Mouse (Mus musculus): Measurements from ENCODE around the gene Nat8f5. TPM values are rescaled to one million over a fixed set of nuclear protein-coding genes. Genes with fewer than 3 reads are reported as not detected.
"Not testable (repeated sequence)": the region's sequence is repeated elsewhere in the genome, so short reads cannot be mapped to it uniquely, and the experiment has no call there.

Nat8f5 gene
- polyA plus RNA-seq, 1 experiment from 2014 or later: not detected

GRCm38 (mm10) chr6:85851062-85851773, 30.4 kb upstream of the Nat8f5 start:
- Histone ChIP-seq H3K4me1 (peaks cover 3% of the 10 kb centered on the region; the same call in 1 of the 2 replicates), H3K27me3 (ENCODE audit: low read depth, poor library complexity, severe bottlenecking) (no peaks in the 10 kb centered on the region), H3K27ac (no peak overlapping the region)

GRCm38 (mm10) chr6:85849240-85849639, 28.5 kb upstream of the Nat8f5 start:
- DNase-seq (ENCODE audit: low spot score): no peak
- Histone ChIP-seq H3K9me3 (replicated peaks) (no peaks in the 10 kb centered on the region), H3K27me3 (ENCODE audit: low read depth, poor library complexity, severe bottlenecking) (no peaks in the 10 kb centered on the region), H3K4me1 (peaks cover under 1% of the 10 kb centered on the region; the same call in 1 of the 2 replicates), H3K4me3 (no peak overlapping the region), H3K36me3 (no peaks in the 10 kb centered on the region), H3K27ac (0 out of 2 replicates have a peak overlapping the region, but pooled peaks have one; percentile 0)
- 58% methylated on average over 2 of the region's 2 CpGs for WGBS

More at GRCm38 (mm10) chr6:85851062-85851773, 30.4 kb upstream of the Nat8f5 start:
- Histone ChIP-seq H3K4me3 (no peak overlapping the region), H3K36me3 (no peaks in the 10 kb centered on the region), H3K9me3 (replicated peaks) (no peaks in the 10 kb centered on the region)
- WGBS: 94% methylated on average over 7 of the region's 7 CpGs
- no peak for DNase-seq (ENCODE audit: low spot score)

GRCm38 (mm10) chr6:85848140-85848539, 27.4 kb upstream of the Nat8f5 start:
- no peaks in the 10 kb centered on the region for H3K4me1 ChIP-seq
- H3K27ac ChIP-seq: no peak overlapping the region
- H3K27me3 ChIP-seq (ENCODE audit: low read depth, poor library complexity, severe bottlenecking): no peaks in the 10 kb centered on the region
- no peaks in the 10 kb centered on the region for H3K36me3 ChIP-seq
- no peak overlapping the region for H3K4me3 ChIP-seq
- DNase-seq (ENCODE audit: low spot score): no peak
- no peaks in the 10 kb centered on the region for H3K9me3 ChIP-seq (replicated peaks)
- WGBS: 85% methylated on average over 4 of the region's 4 CpGs

DNA sequence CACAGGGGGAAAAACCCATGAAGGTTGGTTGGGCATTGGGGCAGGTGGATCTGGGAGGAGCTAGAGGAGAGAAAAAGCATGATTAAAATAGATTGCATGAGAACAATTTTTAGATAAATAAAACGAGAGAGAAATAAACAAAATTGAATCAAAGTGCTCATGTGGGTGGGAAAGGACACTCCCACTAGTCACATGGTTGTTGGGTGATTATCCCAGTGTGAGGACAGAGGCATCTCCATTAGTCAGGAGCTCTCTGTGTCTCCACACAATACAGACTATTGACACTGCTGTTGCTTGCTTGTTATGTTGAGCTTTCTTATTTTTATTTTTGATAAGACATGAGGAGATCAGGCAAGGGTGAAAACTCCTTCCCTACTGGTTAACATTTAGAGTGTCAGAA, 26.1 kb upstream of the Nat8f5 start:
- H3K9me3 ChIP-seq (replicated peaks): no peaks in the 10 kb centered on the region
- no peak overlapping the region for H3K27ac ChIP-seq
- WGBS: 63% methylated on average over 1 of the region's 1 CpGs
- DNase-seq (ENCODE audit: low spot score): no peak
- no peak overlapping the region for H3K4me3 ChIP-seq
- no peaks in the 10 kb centered on the region for H3K27me3 ChIP-seq (ENCODE audit: low read depth, poor library complexity, severe bottlenecking)
- no peaks in the 10 kb centered on the region for H3K4me1 ChIP-seq
- no peaks in the 10 kb centered on the region for H3K36me3 ChIP-seq

GRCm38 (mm10) chr6:85843677-85844458, 23.1 kb upstream of the Nat8f5 start:
- 65% methylated on average over 25 of the region's 25 CpGs for WGBS
- not testable (repeated sequence) for DNase-seq (ENCODE audit: low spot score); H3K36me3 ChIP-seq; H3K4me1 ChIP-seq; H3K4me3 ChIP-seq; H3K27ac ChIP-seq; H3K9me3 ChIP-seq (replicated peaks); H3K27me3 ChIP-seq (ENCODE audit: low read depth, poor library complexity, severe bottlenecking)

- Histone ChIP-seq H3K36me3 (no peaks in the 10 kb centered on the region), H3K4me1 (0 out of 2 replicates have a peak, but pooled peaks cover 4% of the 10 kb centered on the region), H3K27me3 (ENCODE audit: low read depth, poor library complexity, severe bottlenecking) (no peaks in the 10 kb centered on the region), H3K4me3 (no peak overlapping the region), H3K9me3 (replicated peaks) (no peaks in the 10 kb centered on the region), H3K27ac (no peak overlapping the region)
- WGBS: 73% methylated on average over 4 of the region's 4 CpGs
- DNase-seq (ENCODE audit: low spot score): no peak
These were observed 19.2 kb upstream of the Nat8f5 start for GRCm38 (mm10) chr6:85839982-85840381.

- 79% methylated on average over 8 of the region's 8 CpGs for WGBS
- no peaks in the 10 kb centered on the region for H3K36me3 ChIP-seq
- H3K4me3 ChIP-seq: no peak overlapping the region
- 0 out of 2 replicates have a peak, but pooled peaks cover 4% of the 10 kb centered on the region for H3K4me1 ChIP-seq
- H3K27me3 ChIP-seq (ENCODE audit: low read depth, poor library complexity, severe bottlenecking): no peaks in the 10 kb centered on the region
- H3K9me3 ChIP-seq (replicated peaks): no peaks in the 10 kb centered on the region
- no peak overlapping the region for H3K27ac ChIP-seq
- no peak for DNase-seq (ENCODE audit: low spot score)
These were observed 17.9 kb upstream of the Nat8f5 start for GRCm38 (mm10) chr6:85838674-85839073.

DNA sequence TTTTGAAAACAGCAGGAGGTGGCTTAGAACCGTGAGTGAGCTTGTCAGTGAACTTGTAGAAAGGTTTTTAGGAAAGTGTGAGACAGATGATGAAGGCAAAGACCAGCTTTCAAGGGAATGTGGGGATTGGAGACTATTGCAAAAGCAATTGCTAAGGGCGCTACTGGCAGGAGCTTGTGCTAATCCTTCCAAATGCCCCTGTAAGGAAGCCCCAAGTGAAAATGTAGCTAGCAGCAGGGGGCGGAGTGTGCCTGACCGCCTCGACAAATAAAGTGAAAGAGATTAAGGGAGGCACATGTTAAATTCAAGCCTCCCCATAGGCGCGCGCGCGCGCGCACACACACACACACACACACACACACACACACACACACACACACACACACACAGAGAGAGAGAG, 16.5 kb upstream of the Nat8f5 start:
- not testable (repeated sequence) for H3K27ac ChIP-seq; H3K27me3 ChIP-seq (ENCODE audit: low read depth, poor library complexity, severe bottlenecking); H3K4me3 ChIP-seq; H3K36me3 ChIP-seq; H3K4me1 ChIP-seq; H3K9me3 ChIP-seq (replicated peaks)
- peak; percentile 52 for DNase-seq (ENCODE audit: low spot score)
- 37% methylated on average over 10 of the region's 12 CpGs for WGBS

DNA sequence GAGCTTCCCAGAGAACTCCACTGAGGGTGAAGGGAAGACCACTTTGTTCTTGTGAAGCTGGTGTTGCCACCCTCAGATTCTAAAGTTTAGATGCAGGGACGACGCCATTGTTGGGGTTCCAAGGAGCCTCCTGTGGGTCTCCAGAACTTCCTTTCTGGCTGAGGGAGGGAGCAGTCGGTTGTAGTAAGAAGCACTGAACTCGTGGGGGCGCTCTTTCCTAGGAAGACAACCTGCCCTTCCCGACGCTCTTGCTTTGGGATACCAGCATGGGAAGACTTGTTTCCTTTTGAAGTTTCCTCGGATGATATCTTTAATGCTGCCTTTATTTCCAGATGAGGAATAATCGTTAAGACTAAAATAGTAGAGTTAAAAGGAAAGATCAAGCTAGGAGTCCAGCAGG, 16.1 kb upstream of the Nat8f5 start:
- 27% methylated on average over 9 of the region's 9 CpGs for WGBS
- not testable (repeated sequence) for H3K9me3 ChIP-seq (replicated peaks); H3K4me1 ChIP-seq; H3K36me3 ChIP-seq; H3K4me3 ChIP-seq; H3K27ac ChIP-seq; H3K27me3 ChIP-seq (ENCODE audit: low read depth, poor library complexity, severe bottlenecking)
- peak; percentile 40 for DNase-seq (ENCODE audit: low spot score)

- H3K9me3 ChIP-seq (replicated peaks); H3K4me3 ChIP-seq; H3K36me3 ChIP-seq; DNase-seq (ENCODE audit: low spot score); H3K27me3 ChIP-seq (ENCODE audit: low read depth, poor library complexity, severe bottlenecking); H3K4me1 ChIP-seq; H3K27ac ChIP-seq: not testable (repeated sequence)
- 88% methylated on average over 5 of the region's 5 CpGs for WGBS
These were observed 15.3 kb upstream of the Nat8f5 start for GRCm38 (mm10) chr6:85836098-85836497.

GRCm38 (mm10) chr6:85835104-85835503, 14.3 kb upstream of the Nat8f5 start:
- 88% methylated on average over 1 of the region's 2 CpGs for WGBS
- DNase-seq (ENCODE audit: low spot score); H3K4me3 ChIP-seq; H3K27me3 ChIP-seq (ENCODE audit: low read depth, poor library complexity, severe bottlenecking); H3K4me1 ChIP-seq; H3K9me3 ChIP-seq (replicated peaks); H3K27ac ChIP-seq; H3K36me3 ChIP-seq: not testable (repeated sequence)

- H3K27me3 ChIP-seq (ENCODE audit: low read depth, poor library complexity, severe bottlenecking); H3K9me3 ChIP-seq (replicated peaks); H3K4me3 ChIP-seq; DNase-seq (ENCODE audit: low spot score); H3K27ac ChIP-seq; H3K4me1 ChIP-seq; H3K36me3 ChIP-seq: not testable (repeated sequence)
These were observed 13.8 kb upstream of the Nat8f5 start for GRCm38 (mm10) chr6:85834504-85835100.

DNA sequence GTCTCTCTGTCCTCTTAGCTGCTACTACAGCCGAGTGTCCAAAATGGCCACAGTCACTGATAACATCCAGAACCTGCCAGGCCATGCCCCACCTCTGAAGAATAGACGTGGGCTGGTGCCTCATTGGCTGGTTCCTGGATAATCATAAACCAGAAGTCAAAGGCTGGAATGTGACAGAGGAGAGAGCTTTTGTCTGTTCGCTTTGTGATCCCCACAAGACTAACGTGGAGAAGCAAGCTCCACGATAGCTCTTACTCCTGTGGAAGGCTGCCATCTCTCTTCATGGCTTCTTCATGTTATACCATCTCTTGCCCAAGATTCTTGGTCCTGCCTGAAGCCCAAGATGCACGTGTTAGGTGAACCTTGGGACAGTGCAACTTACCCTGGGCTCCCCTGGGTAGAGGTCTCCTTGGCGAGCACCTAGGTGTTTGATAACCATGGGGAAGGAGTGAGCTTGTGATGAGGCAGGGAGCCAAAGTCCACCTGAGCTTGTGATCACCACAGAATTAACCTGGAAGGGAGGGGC, 11.1 kb upstream of the Nat8f5 start, which contains the start of gene Nat8:
Gene Nat8, minus strand, starts transcription at position 287 of the 526 bp plus-strand sequence.
- Histone ChIP-seq H3K4me3 (no peak within 1 kb of the TSS), H3K36me3 (no peaks in the 10 kb centered on the region), H3K9me3 (replicated peaks) (no peaks in the 10 kb centered on the region), H3K27ac (no peak within 1 kb of the TSS), H3K4me1 (no peaks in the 10 kb centered on the region), H3K27me3 (ENCODE audit: low read depth, poor library complexity, severe bottlenecking) (no peaks in the 10 kb centered on the region)
- WGBS: 84% methylated on average over 7 of the region's 7 CpGs
- DNase-seq (ENCODE audit: low spot score): no peak
